8 mouse cellular contexts compared by ENCODE assay signal in the genomic region with DNA sequence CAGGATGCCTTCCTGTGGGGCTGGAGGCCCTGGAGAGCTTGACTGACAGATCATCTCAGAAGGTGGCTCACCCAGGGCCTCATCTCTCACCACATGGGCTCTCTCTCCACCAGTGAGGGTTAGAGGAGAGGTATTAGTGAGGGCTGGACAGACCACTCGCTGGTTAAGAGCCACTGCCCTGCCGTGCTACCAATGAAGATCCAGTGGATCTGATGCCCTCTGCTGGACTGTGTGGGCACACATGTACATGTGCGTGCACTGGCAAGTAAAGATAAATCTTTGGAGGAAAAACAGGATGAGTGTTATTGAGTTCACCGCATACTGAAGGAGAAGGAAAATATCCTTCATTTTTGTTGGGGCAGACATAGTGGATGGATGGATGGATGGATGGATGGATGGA. TPM values are rescaled to one million over a fixed set of nuclear protein-coding genes. Genes with fewer than 3 reads are reported as not detected.
A peak's percentile ranks its signal among the peaks of the same experiment; 100 is the strongest.
DNase-seq lines count a peak whose midpoint lies in the region; ATAC-seq and TF ChIP-seq lines count a peak whose summit lies in the region.

No protein-coding gene starts in this region.

- H3K9ac ChIP-seq in heart, embryonic 16.5 days (ENCODE audit: low read length), result no peak overlapping the region
- no peak overlapping the region for H3K9ac ChIP-seq in neural tube, embryonic 14.5 days (replicated peaks; ENCODE audit: low read depth, low read length)

- H3K36me3 ChIP-seq in heart, embryonic 16.5 days (ENCODE audit: control insufficient read depth, insufficient read depth), result no peaks in the 10 kb centered on the region
- no peaks in the 10 kb centered on the region for H3K36me3 ChIP-seq in neural tube, embryonic 14.5 days (ENCODE audit: control insufficient read depth, insufficient read depth, low read length)

- H3K4me2 ChIP-seq in heart, embryonic 16.5 days (ENCODE audit: low read depth, low read length), result no peak overlapping the region
- no peak overlapping the region for H3K4me2 ChIP-seq in neural tube, embryonic 14.5 days (ENCODE audit: low read depth, low read length)

- TF ChIP-seq POLR2A in cerebellum, adult 2 months (IDR thresholded peaks at IDR 0.05; ENCODE audit: borderline replicate concordance, insufficient read depth, low read length), result no peak

- POLR2A ChIA-PET in Patski (lab: Charles Lee), result no interaction called here

- TF ChIP-seq CTCF in Patski (IDR thresholded peaks at IDR 0.05), result peak; percentile 23
- TF ChIP-seq CTCF in cerebellum, adult 2 months (IDR thresholded peaks at IDR 0.05; ENCODE audit: borderline replicate concordance, insufficient read depth, low read depth, low read length), result peak; percentile 95

- DNase-seq in left cerebral cortex, postnatal 10 days (ENCODE audit: extremely low spot score in 1 of 2, low spot score in 2 of 2), result peak; percentile 39 to 62
- DNase-seq in left cerebral cortex, adult 11 months (ENCODE audit: low spot score), result no peak
- DNase-seq in Patski (ENCODE audit: low read depth, low spot score), result no peak
- peak; percentile 78 to 86 for DNase-seq in cerebellum, adult 2 months
- peak; percentile 16 to 21 for DNase-seq in layer of hippocampus, postnatal 14 days (ENCODE audit: low spot score in 2 of 2)
- DNase-seq in urinary bladder, postnatal 4 days (ENCODE audit: low spot score in 2 of 2), result no peak

- CTCF ChIA-PET in Patski (lab: Charles Lee), result no interaction called here

- peaks cover 8% of the 10 kb centered on the region for H3K27me3 ChIP-seq in Patski
- no peaks in the 10 kb centered on the region for H3K27me3 ChIP-seq in cerebellum, adult 2 months (ENCODE audit: control insufficient read depth, insufficient read depth, low read length)
- H3K27me3 ChIP-seq in heart, embryonic 16.5 days (ENCODE audit: control insufficient read depth, insufficient read depth, low read length), result peaks cover 9% of the 10 kb centered on the region
- no peaks in the 10 kb centered on the region for H3K27me3 ChIP-seq in neural tube, embryonic 14.5 days (ENCODE audit: control insufficient read depth, insufficient read depth, low read length)

- 10% methylated on average over 4 of the region's 4 CpGs for WGBS in cerebellum, adult 2 months
- 27% methylated on average over 4 of the region's 4 CpGs for WGBS in heart, embryonic 16.5 days
- WGBS in neural tube, embryonic 14.5 days, result 34% methylated on average over 4 of the region's 4 CpGs

- in situ Hi-C loops in Patski (cut with MboI; ENCODE audit: low pct_unique_long_range_greater_than_20kb), result no loop called here

- no peaks in the 10 kb centered on the region for H3K9me3 ChIP-seq in heart, embryonic 16.5 days (replicated peaks; ENCODE audit: control insufficient read depth, low read length)
- H3K9me3 ChIP-seq in neural tube, embryonic 14.5 days (ENCODE audit: control insufficient read depth, low read length), result no peaks in the 10 kb centered on the region

- ATAC-seq in Patski, result no peak
- ATAC-seq in heart, embryonic 16.5 days (replicated peaks; ENCODE audit: extremely low read depth, insufficient read depth, low FRiP score), result peak; percentile 69; the same call in 1 of the 2 replicates
- ATAC-seq in neural tube, embryonic 14.5 days (ENCODE audit: low read depth), result peak; percentile 60; the same call in 1 of the 2 replicates

- no peak overlapping the region for H3K4me3 ChIP-seq in cerebellum, adult 2 months (replicated peaks; ENCODE audit: insufficient read depth, low read depth, low read length)
- no peak overlapping the region for H3K4me3 ChIP-seq in heart, embryonic 16.5 days (ENCODE audit: low read length)
- H3K4me3 ChIP-seq in neural tube, embryonic 14.5 days (ENCODE audit: low read depth, low read length), result no peak overlapping the region

- H3K27ac ChIP-seq in cerebellum, adult 2 months (ENCODE audit: insufficient read depth, low read length), result no peak overlapping the region
- H3K27ac ChIP-seq in heart, embryonic 16.5 days (ENCODE audit: low read length), result no peak overlapping the region
- no peak overlapping the region for H3K27ac ChIP-seq in neural tube, embryonic 14.5 days (ENCODE audit: low read depth, low read length)

- intact Hi-C loops in left cerebral cortex, postnatal 10 days (cut with DNase I), result loop anchor here (5.0 kb wide), 1 partner anchor 386 kb away; no protein-coding TSS in a partner anchor

- peaks cover 11% of the 10 kb centered on the region for H3K4me1 ChIP-seq in cerebellum, adult 2 months (ENCODE audit: control insufficient read depth, insufficient read depth, low read length)
- H3K4me1 ChIP-seq in heart, embryonic 16.5 days (ENCODE audit: control insufficient read depth, insufficient read depth, low read length), result no peaks in the 10 kb centered on the region; the same call in 1 of the 2 replicates
- no peaks in the 10 kb centered on the region for H3K4me1 ChIP-seq in neural tube, embryonic 14.5 days (ENCODE audit: control insufficient read depth, insufficient read depth, low read length)

RNA-seq across cellular contexts. Expression of a gene that starts 52.6 kb away (rescaled TPM):
- total RNA-seq in left cerebral cortex, postnatal 10 days (2021), result 10 to 100 TPM in 1 of 2 experiments, 1 to 10 TPM in 1; 10.0 to 11.3 TPM
- polyA plus RNA-seq in Patski (2021), result 42.4 TPM
- polyA plus RNA-seq in cerebellum, adult 2 months (2012; rRNA removed), result 23.1 and 28.2 TPM in 2 replicates
- 126 and 133 TPM in 2 replicates for polyA plus RNA-seq in heart, embryonic 16.5 days (2015; fragmentation: Nextera tagmentation; extraction: Ambion mirVana)
- total RNA-seq in layer of hippocampus, postnatal 14 days (2021), result 10 to 100 TPM; 12.2 to 12.6 TPM
- 30.1 and 33.9 TPM in 2 replicates for polyA plus RNA-seq in neural tube, embryonic 14.5 days (2014; fragmentation: Nextera tagmentation; extraction: Ambion mirVana)

RNA-seq across cellular contexts. Expression of a gene that starts 52.8 kb away (rescaled TPM):
- 1 to 10 TPM; 2.3 to 3.3 TPM for total RNA-seq in left cerebral cortex, postnatal 10 days (2021)
- polyA plus RNA-seq in Patski (2021), result 17.3 TPM
- polyA plus RNA-seq in cerebellum, adult 2 months (2012; rRNA removed), result 2.5 TPM in 2 replicates
- 27.3 and 28.8 TPM in 2 replicates for polyA plus RNA-seq in heart, embryonic 16.5 days (2015; fragmentation: Nextera tagmentation; extraction: Ambion mirVana)
- total RNA-seq in layer of hippocampus, postnatal 14 days (2021), result 1 to 10 TPM; 1.5 to 2.4 TPM
- polyA plus RNA-seq in neural tube, embryonic 14.5 days (2014; fragmentation: Nextera tagmentation; extraction: Ambion mirVana), result 6.1 and 7.1 TPM in 2 replicates

Comparison
In these comparisons a context has a peak if more than half of its experiments do, and no peak if none do; other contexts are left out.
1. DNase-seq: peak in left cerebral cortex, postnatal 10 days (2 of 2), cerebellum, adult 2 months (2 of 2) and layer of hippocampus, postnatal 14 days (2 of 2); none in left cerebral cortex, adult 11 months (single experiment), Patski (single experiment) and urinary bladder, postnatal 4 days (0 of 2).